Mouse (Mus musculus) limb, embryonic 15.5 days (tissue): Measurements from ENCODE around the gene Endou. TPM values are rescaled to one million over a fixed set of nuclear protein-coding genes. Genes with fewer than 3 reads are reported as not detected.

Experiments used
- ATAC-seq: fragments of 200-750 bp; cut with Nextera tagmentation; 2 replicates; pipeline ENCODE4 v1.8.0; 2017; ENCODE audit warnings: low read depth, moderate TSS enrichment; ENCODE audit not compliant: insufficient number of reproducible peaks, low FRiP score, low TSS enrichment
- H3K27ac ChIP-seq: fragments of 300-500 bp; sonication (generic); 2 replicates; pipeline ENCODE4 v1.5.1; 2015; ENCODE audit warnings: moderate library complexity, mild to moderate bottlenecking, inconsistent platforms
- H3K27me3 ChIP-seq: fragments of 300-500 bp; sonication (generic); 2 replicates; pipeline ENCODE4 v1.6.1; 2015; ENCODE audit warnings: inconsistent platforms
- H3K36me3 ChIP-seq: fragments of 300-500 bp; sonication (generic); 2 replicates; pipeline ENCODE4 v1.6.1; 2015; ENCODE audit warnings: inconsistent platforms
- H3K4me1 ChIP-seq: fragments of 300-500 bp; sonication (generic); 2 replicates; pipeline ENCODE4 v1.6.1; 2015; ENCODE audit warnings: inconsistent platforms
- H3K4me2 ChIP-seq: fragments of 300-500 bp; sonication (generic); 2 replicates; pipeline ENCODE4 v1.6.1; 2015; ENCODE audit warnings: mild to moderate bottlenecking, inconsistent platforms
- H3K4me3 ChIP-seq: fragments of 300-500 bp; sonication (generic); 2 replicates; pipeline ENCODE4 v1.5.1; 2015; ENCODE audit warnings: mild to moderate bottlenecking, inconsistent platforms
- H3K9ac ChIP-seq: fragments of 300-500 bp; sonication (generic); 2 replicates; pipeline ENCODE4 v1.6.1; 2015; ENCODE audit warnings: inconsistent platforms
- H3K9me3 ChIP-seq: fragments of 300-500 bp; sonication (generic); 2 replicates; pipeline ENCODE4 v1.6.1; 2016; ENCODE audit warnings: inconsistent platforms
- WGBS: fragments of 180-500 bp; shearing (Covaris S2); methylation state at CpG from one replicate; pipeline ENCODE4 v1.1.7; 2015; 5-methylcytosine and 5-hydroxymethylcytosine counted together
- polyA plus RNA-seq: library from polyadenylated mRNA; unstranded; fragments of >200 nt; fragmentation: Nextera tagmentation; extraction: Ambion mirVana; gene quantifications from 2 replicates; pipeline ENCODE4 v1.2.1, GENCODE M21; 2015

The Endou gene
- polyA plus RNA-seq, 1 experiment from 2014 or later = 60.0 TPM

DNA sequence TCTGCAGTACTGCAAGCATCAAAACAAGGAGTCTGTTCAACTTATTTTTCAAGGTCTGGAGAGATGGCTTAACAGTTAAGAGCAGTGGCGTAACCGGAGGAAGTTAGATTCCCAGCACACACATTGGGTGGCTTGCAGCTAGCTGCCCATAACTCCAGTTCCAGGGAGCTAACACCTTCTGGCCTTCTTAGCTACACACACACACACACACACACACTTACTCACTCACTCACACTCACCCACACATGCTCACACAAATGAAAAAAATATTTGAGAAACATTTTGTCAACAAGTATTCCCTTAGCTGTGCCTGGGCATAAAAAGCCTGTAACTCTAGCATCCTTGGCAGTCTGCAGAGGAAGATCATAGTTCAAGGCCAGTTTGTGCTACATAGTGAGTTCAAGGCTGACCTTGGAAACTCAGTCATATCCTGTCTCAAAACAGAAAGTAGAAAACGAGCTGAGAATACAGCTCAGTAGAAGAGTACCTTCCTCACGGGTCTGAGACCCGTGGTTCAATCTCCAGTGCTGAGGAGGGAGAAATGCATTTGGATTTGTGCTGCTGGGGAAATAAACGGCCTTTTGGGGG lies 5.8 kb downstream of the Endou start:
- Histone ChIP-seq H3K9me3 (no peaks in the 10 kb centered on the region), H3K4me2 (no peak overlapping the region), H3K4me1 (peaks cover 22% of the 10 kb centered on the region), H3K27ac (no peak overlapping the region), H3K27me3 (no peaks in the 10 kb centered on the region), H3K4me3 (no peak overlapping the region), H3K9ac (no peak overlapping the region), H3K36me3 (no peaks in the 10 kb centered on the region)
- 72% methylated on average over 6 of the region's 6 CpGs for WGBS
- no peak for ATAC-seq

DNA sequence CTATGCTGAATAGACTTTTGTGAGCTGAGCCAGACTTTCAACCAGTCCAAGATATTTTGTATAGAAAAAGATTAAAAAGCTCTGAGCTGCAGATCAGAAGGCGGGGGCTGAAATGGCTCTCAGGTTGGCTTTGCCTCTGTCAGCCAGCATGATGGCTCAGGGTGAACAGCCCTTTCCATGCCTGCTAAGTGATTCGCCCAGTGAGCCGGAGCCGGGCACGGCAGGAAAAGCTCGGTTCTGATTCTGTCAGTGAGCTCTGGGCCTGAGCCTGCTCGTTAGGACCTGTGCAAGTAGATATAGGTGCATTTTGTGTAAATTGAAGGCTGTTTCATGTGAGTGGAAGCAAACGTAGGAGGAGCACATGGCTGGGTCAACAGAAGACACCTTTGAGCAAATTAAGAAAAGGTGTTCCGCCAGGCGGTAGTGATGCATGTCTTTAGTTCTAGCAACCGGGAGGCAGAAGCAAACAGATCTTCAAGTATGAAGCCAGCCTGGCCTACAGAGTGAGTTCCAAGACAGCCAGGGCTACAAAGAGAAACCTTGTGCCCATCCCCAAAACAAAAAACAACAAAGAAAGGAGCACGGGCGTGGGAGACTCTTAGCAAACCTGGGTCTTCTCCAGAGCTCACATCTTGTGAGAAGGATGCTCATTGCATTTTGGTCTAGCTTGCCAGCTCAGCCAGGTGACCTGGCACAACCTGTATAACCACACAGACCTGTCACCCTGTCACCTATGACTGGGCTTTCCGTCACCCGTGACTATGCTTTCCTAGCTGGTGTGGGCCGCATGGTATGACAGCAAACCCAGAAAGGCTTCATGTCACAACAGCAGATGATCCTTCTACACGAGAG lies 6.6 kb downstream of the Endou start:
- no peak overlapping the region for H3K9ac ChIP-seq
- H3K27ac ChIP-seq = no peak overlapping the region
- WGBS = 77% methylated on average over 17 of the region's 17 CpGs
- H3K36me3 ChIP-seq = no peaks in the 10 kb centered on the region
- H3K4me1 ChIP-seq = peaks cover 22% of the 10 kb centered on the region
- H3K9me3 ChIP-seq = no peaks in the 10 kb centered on the region
- H3K27me3 ChIP-seq = no peaks in the 10 kb centered on the region
- H3K4me3 ChIP-seq = no peak overlapping the region
- no peak overlapping the region for H3K4me2 ChIP-seq
- no peak for ATAC-seq

- no peak overlapping the region for H3K4me3 ChIP-seq
- no peaks in the 10 kb centered on the region for H3K9me3 ChIP-seq
- H3K27ac ChIP-seq = no peak overlapping the region
- H3K9ac ChIP-seq = no peak overlapping the region
- H3K4me1 ChIP-seq = peaks cover 19% of the 10 kb centered on the region
- ATAC-seq = no peak
- WGBS = 85% methylated on average over 6 of the region's 6 CpGs
- no peaks in the 10 kb centered on the region for H3K36me3 ChIP-seq
- no peak overlapping the region for H3K4me2 ChIP-seq
- H3K27me3 ChIP-seq = no peaks in the 10 kb centered on the region
Measured at GRCm38 (mm10) chr15:97723536-97724345, 7.4 kb downstream of the Endou start.

DNA sequence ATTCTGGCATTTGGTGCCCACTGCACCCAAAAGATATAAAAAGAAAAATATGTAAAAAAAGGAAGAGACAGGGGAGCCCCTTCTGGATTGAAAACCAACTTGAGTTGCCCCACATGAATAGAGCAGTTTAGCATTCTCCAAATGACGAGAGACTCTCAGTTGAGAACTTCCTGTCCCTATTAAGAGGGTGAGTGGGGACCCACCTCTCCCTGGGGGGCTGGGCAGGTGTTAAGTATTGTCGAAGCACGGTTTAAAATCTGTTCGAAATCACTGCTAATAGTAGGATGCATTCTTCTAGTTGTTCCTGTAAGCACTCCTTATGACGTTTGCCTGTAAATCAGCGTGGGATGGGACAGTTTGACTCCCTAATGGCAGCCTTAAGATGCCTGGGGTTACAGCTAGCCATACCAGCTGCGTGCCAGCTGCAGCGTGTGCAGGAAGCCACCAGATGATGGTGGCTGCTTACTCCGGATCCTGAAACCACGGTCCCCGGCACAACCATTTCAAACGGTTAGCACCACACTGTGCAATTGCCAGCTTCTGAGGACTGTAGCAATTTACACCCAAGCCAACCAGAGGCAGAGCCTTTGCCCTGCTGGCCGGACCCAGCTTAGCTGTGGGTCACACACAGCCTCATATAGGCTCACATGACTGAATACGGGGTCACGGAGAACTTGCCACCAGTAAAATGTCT lies 10.0 kb downstream of the Endou start:
- peaks cover 16% of the 10 kb centered on the region for H3K4me1 ChIP-seq
- no peaks in the 10 kb centered on the region for H3K27me3 ChIP-seq
- no peak overlapping the region for H3K4me2 ChIP-seq
- no peaks in the 10 kb centered on the region for H3K9me3 ChIP-seq
- no peak overlapping the region for H3K9ac ChIP-seq
- ATAC-seq = no peak
- H3K4me3 ChIP-seq = no peak overlapping the region
- no peaks in the 10 kb centered on the region for H3K36me3 ChIP-seq
- H3K27ac ChIP-seq = peak overlapping the region; percentile 61
- 26% methylated on average over 15 of the region's 15 CpGs for WGBS

DNA sequence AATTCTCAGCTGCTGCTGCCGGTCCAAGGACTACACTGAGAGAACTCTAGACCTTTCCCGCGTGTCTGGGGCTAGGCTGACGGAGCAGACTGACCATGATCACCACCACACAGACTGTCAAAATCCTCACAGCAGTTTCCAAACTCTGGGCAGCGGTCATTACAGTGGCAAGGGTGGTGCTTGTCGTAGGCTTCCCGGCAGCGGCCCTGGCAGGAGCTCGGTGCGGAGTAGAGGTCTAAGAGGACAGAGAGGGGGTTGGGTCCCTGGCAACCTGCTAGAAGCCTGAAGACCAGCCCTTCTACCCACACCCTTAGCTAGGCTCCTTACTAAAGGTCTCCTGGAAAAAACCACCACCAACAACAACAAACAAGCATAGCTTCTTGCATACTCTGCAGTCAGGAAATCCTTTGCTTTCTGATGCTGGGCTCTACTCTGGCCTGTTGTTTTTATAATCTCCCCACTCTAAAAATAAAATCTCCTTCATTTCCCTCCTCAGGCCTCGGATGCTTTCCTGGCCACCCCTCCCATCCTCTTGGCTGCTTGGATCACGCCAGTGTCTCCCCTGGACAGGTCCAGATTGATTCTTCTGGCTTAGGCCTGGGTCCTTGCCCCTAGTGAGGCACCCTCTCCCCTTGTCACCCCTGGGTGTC lies 11.0 kb downstream of the Endou start:
- Histone ChIP-seq H3K9me3 (no peaks in the 10 kb centered on the region), H3K4me3 (no peak overlapping the region), H3K4me1 (peaks cover 16% of the 10 kb centered on the region), H3K4me2 (no peak overlapping the region), H3K27ac (peak overlapping the region; percentile 59; the same call in 1 of the 2 replicates), H3K9ac (no peak overlapping the region), H3K36me3 (no peaks in the 10 kb centered on the region), H3K27me3 (no peaks in the 10 kb centered on the region)
- WGBS = 82% methylated on average over 12 of the region's 12 CpGs
- no peak for ATAC-seq

GRCm38 (mm10) chr15:97719494-97719893 lies 11.6 kb downstream of the Endou start:
- no peak overlapping the region for H3K4me2 ChIP-seq
- no peak overlapping the region for H3K4me3 ChIP-seq
- H3K27ac ChIP-seq = 0 out of 2 replicates have a peak overlapping the region, but pooled peaks have one; percentile 5
- no peaks in the 10 kb centered on the region for H3K36me3 ChIP-seq
- no peak for ATAC-seq
- no peaks in the 10 kb centered on the region for H3K9me3 ChIP-seq
- no peak overlapping the region for H3K9ac ChIP-seq
- no peaks in the 10 kb centered on the region for H3K27me3 ChIP-seq
- H3K4me1 ChIP-seq = peaks cover 16% of the 10 kb centered on the region
- WGBS = 89% methylated on average over 12 of the region's 12 CpGs

- H3K4me2 ChIP-seq = no peak overlapping the region
- H3K27ac ChIP-seq = no peak overlapping the region
- 84% methylated on average over 8 of the region's 8 CpGs for WGBS
- ATAC-seq = no peak
- no peaks in the 10 kb centered on the region for H3K27me3 ChIP-seq
- H3K9ac ChIP-seq = no peak overlapping the region
- H3K36me3 ChIP-seq = no peaks in the 10 kb centered on the region
- peaks cover 16% of the 10 kb centered on the region for H3K4me1 ChIP-seq
- H3K4me3 ChIP-seq = no peak overlapping the region
- H3K9me3 ChIP-seq = no peaks in the 10 kb centered on the region
Measured at GRCm38 (mm10) chr15:97718535-97719155, 12.5 kb downstream of the Endou start.

- 17% methylated on average over 12 of the region's 12 CpGs for WGBS
- Histone ChIP-seq H3K36me3 (no peaks in the 10 kb centered on the region), H3K9ac (no peak overlapping the region)
Measured at GRCm38 (mm10) chr15:97717861-97718534, 13.1 kb downstream of the Endou start.

DNA sequence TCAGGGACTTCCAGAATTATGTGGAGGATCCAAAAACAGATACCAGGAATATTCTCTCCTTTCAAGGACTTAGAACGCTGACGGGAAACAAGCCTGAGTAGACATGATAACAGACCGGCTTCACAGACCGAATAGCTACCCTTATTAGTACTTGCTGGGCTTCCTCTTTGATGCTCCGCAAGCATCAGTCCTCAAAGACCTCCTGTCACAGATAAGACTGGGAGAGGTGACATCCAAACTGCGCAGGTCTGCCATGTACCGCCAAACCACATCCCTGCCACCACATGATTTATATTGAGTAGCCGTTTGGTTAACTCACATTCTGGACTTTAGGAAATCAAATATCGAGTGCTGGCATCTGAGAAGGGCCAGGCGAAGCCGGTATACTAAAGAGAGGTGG lies 14.4 kb downstream of the Endou start:
- Histone ChIP-seq H3K36me3 (no peaks in the 10 kb centered on the region), H3K4me1 (peaks cover 14% of the 10 kb centered on the region), H3K9ac (no peak overlapping the region), H3K27me3 (no peaks in the 10 kb centered on the region), H3K9me3 (no peaks in the 10 kb centered on the region), H3K4me3 (no peak overlapping the region), H3K27ac (no peak overlapping the region), H3K4me2 (no peak overlapping the region)
- ATAC-seq = no peak
- 90% methylated on average over 11 of the region's 11 CpGs for WGBS

More at GRCm38 (mm10) chr15:97717861-97718534, 13.1 kb downstream of the Endou start:
- Histone ChIP-seq H3K9me3 (no peaks in the 10 kb centered on the region), H3K27me3 (no peaks in the 10 kb centered on the region), H3K4me3 (no peak overlapping the region), H3K27ac (no peak overlapping the region), H3K4me2 (no peak overlapping the region), H3K4me1 (peaks cover 16% of the 10 kb centered on the region)
- ATAC-seq = no peak

- Histone ChIP-seq H3K9ac (no peak overlapping the region), H3K4me1 (peaks cover 6% of the 10 kb centered on the region; the same call in 1 of the 2 replicates), H3K9me3 (no peaks in the 10 kb centered on the region), H3K27ac (no peak overlapping the region), H3K27me3 (no peaks in the 10 kb centered on the region), H3K4me2 (no peak overlapping the region), H3K4me3 (no peak overlapping the region), H3K36me3 (no peaks in the 10 kb centered on the region)
- no peak for ATAC-seq
- WGBS = 95% methylated on average over 1 of the region's 1 CpGs
Measured at GRCm38 (mm10) chr15:97715734-97716133, 15.4 kb downstream of the Endou start.
